Mouse (Mus musculus): Measurements from ENCODE around the gene Phf23. TPM values are rescaled to one million over a fixed set of nuclear protein-coding genes. Genes with fewer than 3 reads are reported as not detected.

Gene Phf23
- polyA plus RNA-seq (2017; shearing (Covaris generic)) = 49.5 TPM

GRCm38 (mm10) chr11:69995391-69995960 is at the start of gene Phf23:
Gene Phf23, plus strand, starts transcription at chr11:69995777.

DNA sequence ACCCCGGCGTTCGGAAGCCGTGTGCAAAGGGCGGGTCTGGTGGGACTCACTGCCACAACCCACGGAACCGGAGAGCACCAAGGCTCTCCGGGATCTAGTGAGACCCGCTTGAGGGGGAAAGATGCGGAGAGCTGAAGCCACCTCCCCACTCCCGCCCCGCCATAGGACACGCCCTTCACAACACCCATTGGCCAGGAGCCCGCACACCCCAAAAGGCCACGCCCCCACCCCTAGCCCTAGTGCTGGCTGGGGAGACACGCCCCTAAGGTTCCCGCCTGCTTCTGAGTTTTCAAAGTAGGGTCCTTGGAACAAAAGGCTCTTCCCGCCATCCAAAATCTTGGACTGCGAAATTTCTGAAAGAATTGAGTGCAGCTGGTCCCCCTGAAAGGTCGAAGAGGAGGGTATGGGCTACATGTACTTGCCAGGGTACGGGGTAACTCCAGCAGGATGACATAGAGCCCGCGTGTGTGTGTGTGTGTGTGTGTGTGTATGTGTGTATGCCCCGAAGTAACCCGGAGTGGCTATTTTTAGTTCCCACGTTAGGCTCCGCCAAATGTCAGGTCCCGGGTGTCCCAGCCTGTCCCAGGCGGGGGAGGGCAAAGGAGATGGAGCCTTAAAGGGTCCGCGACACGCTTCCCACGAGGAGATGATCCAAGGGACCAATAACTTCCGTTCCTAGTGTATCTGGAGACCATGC is 47.4 kb upstream of the Phf23 start, which contains the start of gene Slc2a4:
Gene Slc2a4, minus strand, starts transcription at position 123 of the 697 bp plus-strand sequence.

DNA sequence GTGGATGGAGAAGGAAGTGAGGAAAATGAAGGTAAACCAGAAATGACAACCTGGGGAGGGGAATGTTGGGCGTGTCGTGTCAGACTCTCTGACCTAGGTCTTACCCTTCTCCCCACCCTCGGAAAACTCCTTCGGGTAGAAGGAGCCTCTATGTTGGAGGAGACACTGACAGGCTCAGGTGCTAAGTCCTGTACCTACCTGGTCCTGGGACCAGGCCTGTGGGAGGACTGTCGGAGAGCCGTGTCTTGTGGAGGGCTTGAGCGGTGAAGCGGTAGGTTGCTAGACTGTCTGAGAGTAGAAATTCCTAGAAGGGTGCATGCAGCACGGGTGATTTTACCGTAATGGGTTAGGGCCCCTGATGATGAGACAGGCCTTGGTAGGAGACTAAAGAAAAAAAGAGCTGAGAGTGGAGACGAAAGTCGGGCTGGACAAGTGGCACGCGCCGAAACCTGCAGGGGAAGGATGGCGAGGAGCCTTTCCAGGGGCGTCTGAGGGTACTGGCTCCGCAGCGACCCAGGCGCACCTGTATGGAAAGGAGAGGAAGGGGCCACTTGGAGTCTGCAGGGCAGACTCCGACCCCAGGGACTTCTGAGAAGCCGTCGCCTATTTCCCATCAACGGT is 30.8 kb upstream of the Phf23 start, which contains the start of gene Cldn7:
Gene Cldn7, plus strand, starts transcription at position 130 of the 621 bp plus-strand sequence.

GRCm38 (mm10) chr11:69981141-69981762 is 14.3 kb upstream of the Phf23 start, which contains the start of gene Ctdnep1:
Gene Ctdnep1, plus strand, starts transcription at chr11:69981156.

DNA sequence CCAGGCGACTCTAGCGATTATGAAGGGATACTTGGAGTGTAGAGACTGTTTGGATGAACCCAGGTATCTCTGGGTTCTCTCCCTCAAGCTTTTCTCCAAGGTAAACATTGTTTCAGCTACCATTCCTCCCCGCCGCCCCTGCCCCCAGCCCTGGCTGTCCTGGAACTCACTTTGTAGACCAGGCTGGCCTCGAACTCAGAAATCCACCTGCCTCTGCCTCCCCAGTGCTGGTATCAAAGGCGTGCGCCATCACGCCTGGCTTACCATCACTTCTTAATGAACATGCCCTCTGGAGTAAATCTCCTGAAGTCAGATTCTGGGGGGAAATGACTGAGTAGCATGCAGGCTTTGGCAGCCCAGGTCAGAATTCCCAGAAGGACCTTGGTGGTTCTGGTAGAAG is 13.4 kb upstream of the Phf23 start, which contains the start of gene Elp5:
Gene Elp5, minus strand, starts transcription at position 293 of the 400 bp plus-strand sequence.

DNA sequence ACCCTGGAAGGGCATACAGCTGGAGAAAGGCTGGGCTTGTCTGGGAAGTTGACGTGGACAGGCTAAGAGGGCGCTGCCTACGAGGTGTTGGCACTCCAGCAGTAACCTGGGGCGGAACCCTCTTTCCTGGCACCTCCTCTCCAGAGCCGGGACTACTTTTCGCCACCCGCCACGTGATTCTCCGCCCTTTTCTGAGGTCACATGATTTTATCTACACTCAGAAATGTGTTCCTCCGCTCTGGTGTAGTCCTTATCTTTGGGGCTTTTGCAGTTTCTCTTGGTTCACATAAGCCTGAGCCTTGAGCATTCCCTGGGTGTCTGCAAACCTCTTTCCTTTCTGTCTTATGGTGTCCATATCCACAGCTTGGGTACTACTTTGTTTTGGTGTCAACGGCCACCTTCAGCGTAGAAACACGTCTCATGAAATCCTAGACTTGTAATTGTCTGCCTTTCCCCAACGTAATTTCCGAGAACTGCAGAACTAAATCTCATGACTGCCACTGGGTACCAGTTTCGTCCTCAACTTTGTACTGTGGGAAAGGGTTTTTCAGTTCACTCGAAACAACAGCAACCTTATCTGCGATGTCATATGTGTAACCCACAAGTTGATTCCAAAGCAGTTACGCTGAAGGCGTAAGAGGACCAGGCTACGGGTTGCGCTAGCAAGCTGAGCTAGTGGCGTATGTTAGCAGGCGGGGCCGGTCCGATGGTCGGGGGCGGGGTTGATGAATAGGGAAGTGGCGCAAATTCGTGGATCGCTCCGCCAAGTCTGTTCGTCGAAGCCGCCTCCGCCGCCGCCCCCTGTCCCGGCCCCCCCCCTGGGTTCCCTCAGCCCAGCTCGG is 4.5 kb upstream of the Phf23 start, which contains the start of gene Gabarap:
Gene Gabarap, plus strand, starts transcription at position 294 of the 842 bp plus-strand sequence.

DNA sequence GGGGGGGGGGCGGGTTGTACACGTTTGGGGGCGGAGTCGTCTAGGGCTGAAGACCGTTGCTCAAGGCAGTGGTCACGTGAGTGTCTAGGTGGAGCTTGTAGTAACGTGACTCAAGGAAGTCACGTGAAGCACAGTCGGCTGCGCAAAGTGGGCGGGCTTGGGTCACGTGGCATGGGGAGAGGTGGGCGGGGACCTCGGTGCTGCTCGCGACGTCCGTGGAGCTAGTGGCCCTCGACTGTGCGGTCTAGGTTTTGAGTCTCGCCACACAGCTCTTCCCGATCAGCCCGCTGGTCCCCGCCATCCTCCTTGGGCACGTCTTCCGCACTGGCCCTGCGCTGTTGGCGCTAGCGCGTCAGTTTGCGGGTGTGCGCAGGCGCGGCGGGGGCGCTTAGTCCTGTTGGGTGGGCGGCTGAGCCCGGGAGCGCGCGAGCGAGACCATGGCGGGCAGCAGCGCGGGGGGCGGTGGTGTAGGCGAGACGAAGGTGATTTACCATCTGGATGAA is 4.9 kb downstream of the Phf23 start, which contains the start of gene Dvl2:
Gene Dvl2, plus strand, starts transcription at position 200 of the 503 bp plus-strand sequence.

GRCm38 (mm10) chr11:70014880-70015558 is 19.4 kb downstream of the Phf23 start, which contains the start of gene Acadvl:
Gene Acadvl, minus strand, starts transcription at chr11:70015411.

GRCm38 (mm10) chr11:70016669-70017068 is 21.1 kb downstream of the Phf23 start, which contains the start of gene Dlg4:
Gene Dlg4, plus strand, starts transcription at chr11:70016942.

Other genes starting within 250 kb of the Phf23 start
- 56.9 TPM for gene Polr2a, start 237.1 kb upstream of the Phf23 start, polyA plus RNA-seq (2017; shearing (Covaris generic))
- gene Slc35g3, start 233.8 kb upstream of the Phf23 start, polyA plus RNA-seq (2017; shearing (Covaris generic)) = not detected
- gene Zbtb4, start 229.9 kb upstream of the Phf23 start, polyA plus RNA-seq (2017; shearing (Covaris generic)) = 8.0 TPM
- 2.2 TPM for gene Chrnb1, start 199.8 kb upstream of the Phf23 start, polyA plus RNA-seq (2017; shearing (Covaris generic))
- gene Fgf11, start 193.9 kb upstream of the Phf23 start, polyA plus RNA-seq (2017; shearing (Covaris generic)) = not detected
- gene Tmem102, start 190.2 kb upstream of the Phf23 start, polyA plus RNA-seq (2017; shearing (Covaris generic)) = not detected
- gene Gm39566, start 180.5 kb upstream of the Phf23 start, polyA plus RNA-seq (2017; shearing (Covaris generic)) = not detected
- gene Spem2, start 177.3 kb upstream of the Phf23 start, polyA plus RNA-seq (2017; shearing (Covaris generic)) = not detected
- not detected for gene Spem1, start 173.6 kb upstream of the Phf23 start, polyA plus RNA-seq (2017; shearing (Covaris generic))
- 0.09 TPM for gene Nlgn2, start 158.0 kb upstream of the Phf23 start, polyA plus RNA-seq (2017; shearing (Covaris generic))
- gene Tmem256, start 157.3 kb upstream of the Phf23 start, polyA plus RNA-seq (2017; shearing (Covaris generic)) = 27.8 TPM
- gene Plscr3, start 149.4 kb upstream of the Phf23 start, polyA plus RNA-seq (2017; shearing (Covaris generic)) = 18.0 TPM
- not detected for gene Tnk1, start 137.0 kb upstream of the Phf23 start, polyA plus RNA-seq (2017; shearing (Covaris generic))
- not detected for gene Tmem95, start 117.8 kb upstream of the Phf23 start, polyA plus RNA-seq (2017; shearing (Covaris generic))
- 0.51 TPM for gene Kctd11, start 114.4 kb upstream of the Phf23 start, polyA plus RNA-seq (2017; shearing (Covaris generic))
- gene Acap1, start 100.2 kb upstream of the Phf23 start, polyA plus RNA-seq (2017; shearing (Covaris generic)) = 615 TPM
- gene 2810408A11Rik, start 94.8 kb upstream of the Phf23 start, polyA plus RNA-seq (2017; shearing (Covaris generic)) = 2.6 TPM
- 7.7 TPM for gene Neurl4, start 94.7 kb upstream of the Phf23 start, polyA plus RNA-seq (2017; shearing (Covaris generic))
- gene Gps2, start 81.9 kb upstream of the Phf23 start, polyA plus RNA-seq (2017; shearing (Covaris generic)) = 253 TPM
- 965 TPM for gene Eif5a, start 73.8 kb upstream of the Phf23 start, polyA plus RNA-seq (2017; shearing (Covaris generic))
- gene Ybx2, start 60.0 kb upstream of the Phf23 start, polyA plus RNA-seq (2017; shearing (Covaris generic)) = not detected
- gene Slc2a4, start 47.6 kb upstream of the Phf23 start, polyA plus RNA-seq (2017; shearing (Covaris generic)) = not detected
- not detected for gene Cldn7, start 31.0 kb upstream of the Phf23 start, polyA plus RNA-seq (2017; shearing (Covaris generic))
- 31.4 TPM for gene Ctdnep1, start 14.6 kb upstream of the Phf23 start, polyA plus RNA-seq (2017; shearing (Covaris generic))
- 47.8 TPM for gene Elp5, start 13.3 kb upstream of the Phf23 start, polyA plus RNA-seq (2017; shearing (Covaris generic))
- gene Gabarap, start 4.6 kb upstream of the Phf23 start, polyA plus RNA-seq (2017; shearing (Covaris generic)) = 310 TPM
- gene Dvl2, start 4.8 kb downstream of the Phf23 start, polyA plus RNA-seq (2017; shearing (Covaris generic)) = 27.2 TPM
- gene Acadvl, start 19.6 kb downstream of the Phf23 start, polyA plus RNA-seq (2017; shearing (Covaris generic)) = 87.7 TPM
- gene Dlg4, start 21.2 kb downstream of the Phf23 start, polyA plus RNA-seq (2017; shearing (Covaris generic)) = 2.4 TPM
- not detected for gene Asgr1, start 58.3 kb downstream of the Phf23 start, polyA plus RNA-seq (2017; shearing (Covaris generic))
- not detected for gene Asgr2, start 96.9 kb downstream of the Phf23 start, polyA plus RNA-seq (2017; shearing (Covaris generic))
- gene Mgl2, start 134.6 kb downstream of the Phf23 start, polyA plus RNA-seq (2017; shearing (Covaris generic)) = not detected
- gene Clec10a, start 160.4 kb downstream of the Phf23 start, polyA plus RNA-seq (2017; shearing (Covaris generic)) = not detected
- 0.19 TPM for gene Slc16a11, start 217.0 kb downstream of the Phf23 start, polyA plus RNA-seq (2017; shearing (Covaris generic))
- 1.00 TPM for gene Slc16a13, start 225.3 kb downstream of the Phf23 start, polyA plus RNA-seq (2017; shearing (Covaris generic))
- gene Bcl6b, start 234.0 kb downstream of the Phf23 start, polyA plus RNA-seq (2017; shearing (Covaris generic)) = not detected
- gene 0610010K14Rik, start 242.1 kb downstream of the Phf23 start, polyA plus RNA-seq (2017; shearing (Covaris generic)) = 100 TPM
- 3.2 TPM for gene Gm21988, start 244.1 kb downstream of the Phf23 start, polyA plus RNA-seq (2017; shearing (Covaris generic))
- gene Rnasek, start 244.1 kb downstream of the Phf23 start, polyA plus RNA-seq (2017; shearing (Covaris generic)) = 214 TPM